Mouse (Mus musculus) MEL (cell line): ENCODE data around the gene Rps5.
A peak's percentile ranks its signal among the peaks of the same experiment; 100 is the strongest.

Experiments used
- CTCF ChIP-seq, 3 experiments: IDR thresholded peaks in 2 of 3; conservative IDR thresholded peaks in 1 of 3; 2 replicates each; pipeline ENCODE4 v1.5.1; 2011 to 2012; ENCODE audit warnings: low read length in 3 of 3, low read depth in 2 of 3, mild to moderate bottlenecking in 2 of 3, improper control_type of control experiment in 1 of 3, inconsistent platforms in 1 of 3, mixed read lengths in 1 of 3, moderate library complexity in 1 of 3; ENCODE audit not compliant: control insufficient read depth in 1 of 3, insufficient read depth in 1 of 3, poor library complexity in 1 of 3, severe bottlenecking in 1 of 3
- E2F4 ChIP-seq: IDR thresholded peaks from 2 replicates; pipeline ENCODE4 v1.6.1; 2011; ENCODE audit warnings: low read depth, low read length, improper control_type of control experiment, borderline replicate concordance
- GATA1 ChIP-seq: IDR thresholded peaks from 2 replicates; pipeline ENCODE4 v1.6.1; 2011; ENCODE audit warnings: low read depth, low read length, improper control_type of control experiment
- MAX ChIP-seq: IDR thresholded peaks from 2 replicates; pipeline ENCODE4 v1.6.1; 2011; ENCODE audit warnings: low read length, improper control_type of control experiment
- MEF2A ChIP-seq: IDR thresholded peaks from 2 replicates; pipeline ENCODE4 v1.6.1; 2014; ENCODE audit warnings: low read depth, mild to moderate bottlenecking, inconsistent platforms, low read length, improper control_type of control experiment; ENCODE audit not compliant: poor library complexity, insufficient replicate concordance, severe bottlenecking; ENCODE audit errors: extremely low read depth
- POLR2AphosphoS2 ChIP-seq: IDR thresholded peaks from 2 replicates; pipeline ENCODE4 v1.6.1; 2011; ENCODE audit warnings: low read length, improper control_type of control experiment
- SMC3 ChIP-seq: IDR thresholded peaks from 2 replicates; pipeline ENCODE4 v1.6.1; 2011; ENCODE audit warnings: low read depth, low read length, improper control_type of control experiment
- USF1 ChIP-seq: IDR thresholded peaks from 2 replicates; pipeline ENCODE4 v1.6.1; 2014; ENCODE audit warnings: low read depth, mild to moderate bottlenecking, inconsistent platforms, low read length, improper control_type of control experiment, moderate library complexity

GRCm38 (mm10) chr7:12921705-12922465 is at the start of gene Rps5:
- TF ChIP-seq USF1 (no peak), POLR2AphosphoS2 (peak; percentile 95), MAX (peak; percentile 90), E2F4 (peak; percentile 88), GATA1 (peak; percentile 10; the same call in 1 of the 2 replicates), CTCF (IDR thresholded peaks at IDR 0.05 in 2 of 3, conservative IDR thresholded peaks at IDR 0.05 in 1 of 3; ENCODE audit: control insufficient read depth in 1 of 3, insufficient read depth in 1 of 3, low read depth in 2 of 3, low read length in 3 of 3, poor library complexity in 1 of 3, severe bottlenecking in 1 of 3) (peak; percentile 22 to 59 (median 34); a peak in 5 of 6 replicates), SMC3 (no peak), MEF2A (no peak)
